Mouse (Mus musculus): ENCODE data around the gene Pomgnt1. TPM values are rescaled to one million over a fixed set of nuclear protein-coding genes. Genes with fewer than 3 reads are reported as not detected.

Pomgnt1 gene
- polyA plus RNA-seq, 1 experiment from 2014 or later = 66.1 TPM

- Histone ChIP-seq H3K9me3 (no peaks in the 10 kb centered on the region), H3K36me3 (no peaks in the 10 kb centered on the region), H3K27me3 (no peaks in the 10 kb centered on the region), H3K4me1 (peaks cover 35% of the 10 kb centered on the region), H3K27ac (peak overlapping the region; percentile 96), H3K4me3 (peak overlapping the region; percentile 25), H3K9ac (peak overlapping the region; percentile 14; the same call in 1 of the 2 replicates), H3K4me2 (peak overlapping the region; percentile 52)
- 14% methylated on average over 10 of the region's 10 CpGs for whole genome bisulfite sequencing
- ATAC-seq (ENCODE audit: borderline replicate concordance, extremely low read depth, low FRiP score, low TSS enrichment) = peak; percentile 92
These were observed 52.9 kb downstream of the Pomgnt1 start for GRCm38 (mm10) chr4:116176543-116176988.

DNA sequence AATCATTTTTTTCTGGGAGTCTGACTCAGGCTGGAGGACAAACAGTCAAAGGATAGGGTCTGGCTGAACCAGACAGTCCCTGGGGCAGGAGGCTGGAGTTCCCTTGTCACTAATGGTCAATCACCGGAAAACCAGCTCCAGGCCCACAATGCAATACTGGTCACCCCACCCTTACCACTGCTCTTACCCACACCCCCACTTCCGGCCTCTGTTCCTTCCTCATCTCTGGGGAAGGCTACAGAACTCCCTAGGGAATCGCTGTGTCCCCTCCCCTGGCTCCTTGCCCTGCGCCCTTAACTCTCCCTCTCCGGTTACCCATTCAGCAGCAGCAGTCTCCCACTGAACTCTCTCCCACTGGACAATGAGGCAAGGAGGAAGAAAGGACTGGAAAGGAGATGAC lies 53.5 kb downstream of the Pomgnt1 start:
- 20% methylated on average over 5 of the region's 5 CpGs for WGBS
- H3K4me3 ChIP-seq = peak overlapping the region; percentile 25; the same call in 1 of the 2 replicates
- no peaks in the 10 kb centered on the region for H3K9me3 ChIP-seq
- no peaks in the 10 kb centered on the region for H3K36me3 ChIP-seq
- ATAC-seq (ENCODE audit: borderline replicate concordance, extremely low read depth, low FRiP score, low TSS enrichment) = peak; percentile 64; the same call in 1 of the 2 replicates
- H3K27ac ChIP-seq = peak overlapping the region; percentile 96
- H3K4me2 ChIP-seq = peak overlapping the region; percentile 52
- H3K27me3 ChIP-seq = no peaks in the 10 kb centered on the region
- no peak overlapping the region for H3K9ac ChIP-seq
- H3K4me1 ChIP-seq = peaks cover 35% of the 10 kb centered on the region

DNA sequence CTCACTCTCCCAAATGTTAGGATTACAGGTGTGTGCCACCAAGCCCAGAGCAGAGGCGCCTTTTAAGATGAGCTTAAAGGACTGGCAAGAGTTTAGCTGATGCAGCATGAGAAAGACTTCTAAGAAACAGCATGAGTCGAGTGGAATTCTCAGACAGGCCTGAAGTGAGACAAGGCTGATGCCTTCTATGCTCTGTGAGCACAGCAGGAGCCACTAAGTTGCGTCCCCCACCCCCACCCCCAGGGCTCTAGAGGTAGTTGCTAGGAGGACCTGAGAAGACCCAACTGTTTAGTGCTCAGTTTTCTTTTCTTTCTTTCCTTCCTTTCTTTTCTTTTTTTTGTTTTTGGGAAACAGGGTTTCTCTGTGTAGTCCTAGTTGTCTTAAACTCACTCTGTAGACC lies 58.4 kb downstream of the Pomgnt1 start:
- no peaks in the 10 kb centered on the region for H3K27me3 ChIP-seq
- no peak overlapping the region for H3K27ac ChIP-seq
- no peak overlapping the region for H3K4me3 ChIP-seq
- H3K4me1 ChIP-seq = peaks cover 17% of the 10 kb centered on the region
- no peaks in the 10 kb centered on the region for H3K9me3 ChIP-seq
- H3K36me3 ChIP-seq = no peaks in the 10 kb centered on the region
- 49% methylated on average over 3 of the region's 3 CpGs for WGBS
- H3K4me2 ChIP-seq = no peak overlapping the region
- no peak overlapping the region for H3K9ac ChIP-seq
- ATAC-seq (ENCODE audit: borderline replicate concordance, extremely low read depth, low FRiP score, low TSS enrichment) = no peak

DNA sequence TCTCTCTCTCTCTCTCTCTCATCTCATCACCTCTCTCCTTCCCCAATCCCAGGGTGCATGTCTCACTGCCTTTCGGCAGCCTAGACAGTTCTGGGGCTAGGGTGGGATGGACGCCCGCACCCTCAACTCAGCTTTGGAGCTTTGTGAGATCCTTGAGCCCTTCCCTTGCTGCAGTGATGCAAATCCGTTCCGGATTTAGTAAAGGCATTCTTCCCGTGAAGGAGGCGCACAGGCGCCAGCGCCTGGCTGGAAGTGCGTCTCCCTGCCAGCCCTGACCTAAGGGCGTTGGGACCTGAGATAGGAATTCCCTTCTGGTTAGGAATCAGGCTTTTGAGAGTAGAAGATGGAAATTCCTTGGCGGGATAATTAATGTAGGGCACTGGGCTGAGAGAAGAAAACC lies 59.1 kb downstream of the Pomgnt1 start:
- Histone ChIP-seq H3K36me3 (no peaks in the 10 kb centered on the region), H3K27ac (no peak overlapping the region), H3K4me2 (peak overlapping the region; percentile 46), H3K4me3 (no peak overlapping the region), H3K4me1 (0 out of 2 replicates have a peak, but pooled peaks cover 12% of the 10 kb centered on the region), H3K27me3 (no peaks in the 10 kb centered on the region), H3K9ac (no peak overlapping the region), H3K9me3 (no peaks in the 10 kb centered on the region)
- peak; percentile 29; the same call in 1 of the 2 replicates for ATAC-seq (ENCODE audit: borderline replicate concordance, extremely low read depth, low FRiP score, low TSS enrichment)
- WGBS = 5% methylated on average over 12 of the region's 12 CpGs

GRCm38 (mm10) chr4:116185083-116185482 lies 61.4 kb downstream of the Pomgnt1 start:
- 84% methylated on average over 4 of the region's 4 CpGs for WGBS
- no peak for ATAC-seq (ENCODE audit: borderline replicate concordance, extremely low read depth, low FRiP score, low TSS enrichment)
- no peak overlapping the region for H3K9ac ChIP-seq
- H3K27me3 ChIP-seq = no peaks in the 10 kb centered on the region
- H3K36me3 ChIP-seq = no peaks in the 10 kb centered on the region
- H3K4me2 ChIP-seq = no peak overlapping the region
- H3K9me3 ChIP-seq = no peaks in the 10 kb centered on the region
- H3K4me3 ChIP-seq = no peak overlapping the region
- H3K27ac ChIP-seq = no peak overlapping the region
- H3K4me1 ChIP-seq = 0 out of 2 replicates have a peak, but pooled peaks cover 9% of the 10 kb centered on the region

DNA sequence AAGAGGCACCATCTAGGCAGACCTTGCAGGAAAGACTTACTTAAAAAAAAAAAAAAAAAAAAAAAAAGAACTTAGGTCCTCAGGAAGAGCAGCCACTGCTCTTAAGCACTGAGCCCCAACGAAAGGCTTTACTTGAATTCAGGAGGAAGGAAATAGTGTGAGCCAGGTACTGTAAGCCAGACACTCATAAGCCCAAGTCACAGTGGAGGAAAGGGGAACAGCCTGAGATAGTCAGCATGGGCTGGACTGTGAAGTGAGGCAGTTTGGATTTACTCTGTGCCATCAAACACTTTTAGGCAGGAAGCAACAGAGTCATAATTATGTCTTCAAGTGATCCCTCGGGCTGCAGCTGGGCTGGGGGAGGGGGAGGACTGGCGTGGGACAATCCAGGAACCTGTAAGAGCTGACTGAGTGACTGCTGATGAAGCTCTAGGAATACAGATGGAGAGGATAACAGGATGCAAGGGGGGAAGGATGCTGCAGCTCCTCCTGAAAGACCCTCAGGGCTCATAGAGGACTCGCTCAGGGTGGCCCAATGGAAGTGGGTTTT lies 68.7 kb downstream of the Pomgnt1 start:
- no peak overlapping the region for H3K27ac ChIP-seq
- H3K27me3 ChIP-seq = no peaks in the 10 kb centered on the region
- H3K9me3 ChIP-seq = no peaks in the 10 kb centered on the region
- no peak overlapping the region for H3K9ac ChIP-seq
- 30% methylated on average over 4 of the region's 4 CpGs for WGBS
- no peaks in the 10 kb centered on the region for H3K36me3 ChIP-seq
- H3K4me1 ChIP-seq = no peaks in the 10 kb centered on the region
- H3K4me2 ChIP-seq = no peak overlapping the region
- no peak for ATAC-seq (ENCODE audit: borderline replicate concordance, extremely low read depth, low FRiP score, low TSS enrichment)
- H3K4me3 ChIP-seq = no peak overlapping the region

GRCm38 (mm10) chr4:116193583-116194383 lies 70.1 kb downstream of the Pomgnt1 start:
- H3K36me3 ChIP-seq = no peaks in the 10 kb centered on the region
- WGBS = 42% methylated on average over 9 of the region's 9 CpGs
- no peaks in the 10 kb centered on the region for H3K9me3 ChIP-seq
- H3K4me2 ChIP-seq = no peak overlapping the region
- no peak overlapping the region for H3K27ac ChIP-seq
- ATAC-seq (ENCODE audit: borderline replicate concordance, extremely low read depth, low FRiP score, low TSS enrichment) = no peak
- H3K4me3 ChIP-seq = no peak overlapping the region
- no peak overlapping the region for H3K9ac ChIP-seq
- H3K4me1 ChIP-seq = no peaks in the 10 kb centered on the region
- H3K27me3 ChIP-seq = no peaks in the 10 kb centered on the region

GRCm38 (mm10) chr4:116198422-116198821 lies 74.8 kb downstream of the Pomgnt1 start:
- no peaks in the 10 kb centered on the region for H3K27me3 ChIP-seq
- ATAC-seq (ENCODE audit: borderline replicate concordance, extremely low read depth, low FRiP score, low TSS enrichment) = no peak
- WGBS = 66% methylated on average over 2 of the region's 2 CpGs
- no peaks in the 10 kb centered on the region for H3K36me3 ChIP-seq
- H3K4me1 ChIP-seq = no peaks in the 10 kb centered on the region
- H3K9me3 ChIP-seq = no peaks in the 10 kb centered on the region
- no peak overlapping the region for H3K9ac ChIP-seq
- H3K27ac ChIP-seq = no peak overlapping the region
- H3K4me2 ChIP-seq = no peak overlapping the region
- H3K4me3 ChIP-seq = no peak overlapping the region

GRCm38 (mm10) chr4:116204422-116204821 lies 80.8 kb downstream of the Pomgnt1 start:
- no peak overlapping the region for H3K4me3 ChIP-seq
- H3K9me3 ChIP-seq = no peaks in the 10 kb centered on the region
- no peaks in the 10 kb centered on the region for H3K4me1 ChIP-seq
- no peak overlapping the region for H3K4me2 ChIP-seq
- WGBS = 45% methylated on average over 3 of the region's 3 CpGs
- H3K9ac ChIP-seq = no peak overlapping the region
- no peak for ATAC-seq (ENCODE audit: borderline replicate concordance, extremely low read depth, low FRiP score, low TSS enrichment)
- H3K27ac ChIP-seq = no peak overlapping the region
- no peaks in the 10 kb centered on the region for H3K36me3 ChIP-seq
- H3K27me3 ChIP-seq = no peaks in the 10 kb centered on the region

DNA sequence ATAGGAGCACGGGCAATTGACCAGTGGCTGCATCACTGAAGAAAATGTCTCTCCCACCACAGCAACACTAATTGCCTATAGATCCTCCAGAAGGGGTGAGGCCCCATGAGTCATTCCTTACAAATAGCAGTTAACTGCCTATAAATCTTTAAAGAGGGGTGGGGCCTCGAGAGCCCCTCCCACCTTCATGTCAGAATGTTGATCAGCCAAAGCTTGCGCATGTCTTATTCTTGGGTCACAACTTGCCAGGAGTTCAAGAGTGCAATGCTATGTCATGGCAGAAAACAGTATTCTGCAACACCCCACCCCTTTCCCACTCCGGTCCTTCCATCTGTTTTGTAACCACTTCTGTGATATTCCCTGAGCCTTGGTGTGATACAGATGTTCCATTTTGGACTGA lies 82.9 kb downstream of the Pomgnt1 start:
- Histone ChIP-seq H3K4me2 (no peak overlapping the region), H3K27me3 (no peaks in the 10 kb centered on the region), H3K9me3 (no peaks in the 10 kb centered on the region), H3K9ac (no peak overlapping the region), H3K36me3 (no peaks in the 10 kb centered on the region), H3K4me1 (no peaks in the 10 kb centered on the region), H3K27ac (no peak overlapping the region), H3K4me3 (no peak overlapping the region)
- 72% methylated on average over 4 of the region's 4 CpGs for WGBS
- no peak for ATAC-seq (ENCODE audit: borderline replicate concordance, extremely low read depth, low FRiP score, low TSS enrichment)

DNA sequence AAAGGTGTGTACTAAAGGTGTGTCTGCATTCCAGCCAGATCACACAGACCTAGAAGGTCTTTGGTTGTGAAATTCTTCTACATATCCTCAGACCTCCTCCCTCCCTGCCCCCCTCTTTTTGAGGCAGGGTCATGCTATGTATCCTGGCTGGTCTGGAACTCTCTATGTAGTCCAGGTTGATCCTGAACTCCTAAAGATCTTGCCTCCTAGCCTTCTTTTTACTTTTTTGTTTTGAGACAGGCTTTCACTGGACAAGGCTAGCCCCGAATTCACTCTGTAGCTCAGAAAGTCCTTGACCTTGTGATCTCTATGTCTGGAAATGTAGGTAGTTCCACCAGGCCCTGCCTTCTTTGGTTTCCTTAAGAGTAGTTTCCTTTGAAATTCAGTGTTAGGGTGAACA lies 85.3 kb downstream of the Pomgnt1 start:
- 61% methylated on average over 1 of the region's 1 CpGs for WGBS
- ATAC-seq (ENCODE audit: borderline replicate concordance, extremely low read depth, low FRiP score, low TSS enrichment) = no peak

More for the DNA sequence above, 85.3 kb downstream of the Pomgnt1 start:
- Histone ChIP-seq H3K9ac (no peak overlapping the region), H3K36me3 (no peaks in the 10 kb centered on the region), H3K4me2 (no peak overlapping the region), H3K27me3 (no peaks in the 10 kb centered on the region), H3K4me1 (no peaks in the 10 kb centered on the region), H3K9me3 (no peaks in the 10 kb centered on the region), H3K4me3 (no peak overlapping the region), H3K27ac (no peak overlapping the region)

All from lung, embryonic 15.5 days (tissue).